Mouse (Mus musculus) erythroblast, embryonic 14.5 days (primary cell): ENCODE results near the gene Olfr506. TPM values are rescaled to one million over a fixed set of nuclear protein-coding genes. Genes with fewer than 3 reads are reported as not detected.
"Not testable (repeated sequence)": the region's sequence is repeated elsewhere in the genome, so short reads cannot be mapped to it uniquely, and the experiment has no call there.

Source experiments
- H3K27me3 ChIP-seq: 2 replicates; pipeline ENCODE4 v1.6.1; 2012; ENCODE audit warnings: inconsistent platforms; ENCODE audit not compliant: control insufficient read depth
- H3K36me3 ChIP-seq: 2 replicates; pipeline ENCODE4 v1.6.1; 2012; ENCODE audit warnings: mild to moderate bottlenecking, inconsistent platforms; ENCODE audit not compliant: control insufficient read depth
- H3K4me1 ChIP-seq: 2 replicates; pipeline ENCODE4 v1.6.1; 2012; ENCODE audit warnings: inconsistent platforms; ENCODE audit not compliant: control insufficient read depth
- H3K4me3 ChIP-seq: replicated peaks from 2 replicates; pipeline ENCODE3; 2012; ENCODE audit warnings: moderate library complexity, mild to moderate bottlenecking, inconsistent platforms
- H3K9me3 ChIP-seq: 2 replicates; pipeline ENCODE4 v1.6.1; 2012; ENCODE audit warnings: low read length, inconsistent platforms, mixed read lengths; ENCODE audit not compliant: control insufficient read depth
- GATA1 ChIP-seq: IDR thresholded peaks from 2 replicates; pipeline ENCODE4 v1.6.1; 2012; ENCODE audit warnings: low read length, inconsistent platforms, mixed read lengths
- TAL1 ChIP-seq: IDR thresholded peaks from 3 replicates; pipeline ENCODE4 v1.6.1; 2012; ENCODE audit warnings: low read length, inconsistent platforms, mixed read lengths
- polyA plus RNA-seq: library from polyadenylated mRNA; stranded (reverse); fragments of >175 nt; gene quantifications from 2 replicates; pipeline ENCODE4 v1.2.3, GENCODE M21; 2012

The Olfr506 gene
- polyA plus RNA-seq: not detected in 2 replicates

- TF ChIP-seq GATA1: no peak
- H3K4me1 ChIP-seq: no peaks in the 10 kb centered on the region
- H3K27me3 ChIP-seq: no peaks in the 10 kb centered on the region
- no peaks in the 10 kb centered on the region; the same call in 1 of the 2 replicates for H3K9me3 ChIP-seq
- H3K4me3 ChIP-seq: no peak within 1 kb of the TSS
- H3K36me3 ChIP-seq: no peaks in the 10 kb centered on the region
Observed at GRCm38 (mm10) chr7:108610487-108610886, at the start of gene Olfr506. Olfr506 (plus strand) TSS chr7:108610787.

GRCm38 (mm10) chr7:108565693-108566092 is 44.9 kb upstream of the Olfr506 start, which contains the start of gene Olfr504:
Olfr504 (minus strand) TSS chr7:108565793.
- Histone ChIP-seq H3K36me3 (no peaks in the 10 kb centered on the region), H3K4me3 (no peak within 1 kb of the TSS)
- TF ChIP-seq TAL1 (no peak), GATA1 (no peak)

GRCm38 (mm10) chr7:108589797-108590196 is 20.8 kb upstream of the Olfr506 start:
- no peaks in the 10 kb centered on the region for H3K4me1 ChIP-seq
- H3K9me3 ChIP-seq: peaks cover 18% of the 10 kb centered on the region
- TF ChIP-seq GATA1: no peak
- no peak for TF ChIP-seq TAL1
- H3K4me3 ChIP-seq: no peak overlapping the region
- H3K36me3 ChIP-seq: no peaks in the 10 kb centered on the region
- H3K27me3 ChIP-seq: no peaks in the 10 kb centered on the region

More at GRCm38 (mm10) chr7:108565693-108566092, 44.9 kb upstream of the Olfr506 start, which contains the start of gene Olfr504:
- H3K9me3 ChIP-seq: peaks cover 17% of the 10 kb centered on the region
- no peaks in the 10 kb centered on the region for H3K4me1 ChIP-seq
- no peaks in the 10 kb centered on the region for H3K27me3 ChIP-seq

GRCm38 (mm10) chr7:108601916-108602315 is 8.7 kb upstream of the Olfr506 start:
- H3K27me3 ChIP-seq, H3K4me1 ChIP-seq, H3K36me3 ChIP-seq, H3K9me3 ChIP-seq, H3K4me3 ChIP-seq: not testable (repeated sequence)

- no peaks in the 10 kb centered on the region for H3K27me3 ChIP-seq
- H3K4me1 ChIP-seq: no peaks in the 10 kb centered on the region
- H3K36me3 ChIP-seq: no peaks in the 10 kb centered on the region
- no peak overlapping the region for H3K4me3 ChIP-seq
- no peaks in the 10 kb centered on the region for H3K9me3 ChIP-seq
- TF ChIP-seq GATA1: no peak
- TF ChIP-seq TAL1: no peak
Observed at GRCm38 (mm10) chr7:108614110-108614509, 3.5 kb downstream of the Olfr506 start.

GRCm38 (mm10) chr7:108616781-108617180 is 6.2 kb downstream of the Olfr506 start:
- not testable (repeated sequence) for H3K4me1 ChIP-seq, H3K4me3 ChIP-seq, H3K27me3 ChIP-seq, H3K36me3 ChIP-seq, H3K9me3 ChIP-seq

- Histone ChIP-seq H3K36me3 (no peaks in the 10 kb centered on the region), H3K4me1 (no peaks in the 10 kb centered on the region), H3K4me3 (no peak within 1 kb of the TSS), H3K9me3 (no peaks in the 10 kb centered on the region), H3K27me3 (no peaks in the 10 kb centered on the region)
- TF ChIP-seq GATA1: no peak
- TF ChIP-seq TAL1: no peak
Observed at GRCm38 (mm10) chr7:108621514-108621913, 10.9 kb downstream of the Olfr506 start, which contains the start of gene Olfr507. Olfr507 (plus strand) TSS chr7:108621814.

GRCm38 (mm10) chr7:108629694-108630093 is 19.1 kb downstream of the Olfr506 start, which contains the start of gene Olfr508:
Olfr508 (plus strand) TSS chr7:108629994.
- Histone ChIP-seq H3K9me3 (peaks cover 6% of the 10 kb centered on the region), H3K27me3 (no peaks in the 10 kb centered on the region), H3K4me1 (no peaks in the 10 kb centered on the region), H3K36me3 (no peaks in the 10 kb centered on the region), H3K4me3 (no peak within 1 kb of the TSS)
- TF ChIP-seq TAL1 (no peak), GATA1 (no peak)

- no peaks in the 10 kb centered on the region for H3K36me3 ChIP-seq
- H3K4me1 ChIP-seq: no peaks in the 10 kb centered on the region
- no peaks in the 10 kb centered on the region for H3K9me3 ChIP-seq
- no peaks in the 10 kb centered on the region for H3K27me3 ChIP-seq
- no peak within 1 kb of the TSS for H3K4me3 ChIP-seq
- TF ChIP-seq TAL1: no peak
- TF ChIP-seq GATA1: no peak
Observed at GRCm38 (mm10) chr7:108651806-108652205, 41.2 kb downstream of the Olfr506 start, which contains the start of gene Olfr509. Olfr509 (minus strand) TSS chr7:108651906.

GRCm38 (mm10) chr7:108662419-108662818 is 51.8 kb downstream of the Olfr506 start:
- Histone ChIP-seq H3K9me3 (peaks cover 4% of the 10 kb centered on the region; the same call in 1 of the 2 replicates), H3K36me3 (no peaks in the 10 kb centered on the region), H3K4me3 (no peak overlapping the region), H3K4me1 (no peaks in the 10 kb centered on the region), H3K27me3 (no peaks in the 10 kb centered on the region)
- TF ChIP-seq GATA1 (no peak), TAL1 (no peak)

Other genes starting within 250 kb of the Olfr506 start
- not detected in 2 replicates for gene Olfr494, start 245.5 kb upstream of the Olfr506 start, polyA plus RNA-seq
- gene Olfr495, start 217.6 kb upstream of the Olfr506 start, polyA plus RNA-seq: not detected in 2 replicates
- not detected in 2 replicates for gene Olfr497, start 190.4 kb upstream of the Olfr506 start, polyA plus RNA-seq
- not detected in 2 replicates for gene Olfr498, start 145.5 kb upstream of the Olfr506 start, polyA plus RNA-seq
- gene Olfr502, start 85.7 kb upstream of the Olfr506 start, polyA plus RNA-seq: not detected in 2 replicates
- not detected in 2 replicates for gene Olfr503, start 66.3 kb upstream of the Olfr506 start, polyA plus RNA-seq
- not detected in 2 replicates for gene Olfr504, start 45.0 kb upstream of the Olfr506 start, polyA plus RNA-seq
- gene Olfr507, start 11.0 kb downstream of the Olfr506 start, polyA plus RNA-seq: not detected in 2 replicates
- not detected in 2 replicates for gene Olfr508, start 19.2 kb downstream of the Olfr506 start, polyA plus RNA-seq
- gene Olfr509, start 41.1 kb downstream of the Olfr506 start, polyA plus RNA-seq: 0.02 TPM in 1 of 2 replicates, not detected in the other
- gene Olfr510, start 55.6 kb downstream of the Olfr506 start, polyA plus RNA-seq: not detected in 2 replicates
- not detected in 2 replicates for gene Olfr512, start 102.5 kb downstream of the Olfr506 start, polyA plus RNA-seq
- gene Olfr513, start 140.2 kb downstream of the Olfr506 start, polyA plus RNA-seq: not detected in 2 replicates
- gene Olfr514, start 215.2 kb downstream of the Olfr506 start, polyA plus RNA-seq: not detected in 2 replicates
- not detected in 2 replicates for gene Olfr516, start 239.7 kb downstream of the Olfr506 start, polyA plus RNA-seq